Comparison of ENCODE assay signal across 3 mouse cellular contexts in genomic region chr13:98313631-98314030, GRCm38 (mm10).
TF ChIP-seq lines count a peak whose summit lies in the region.

No protein-coding gene starts in this region.

TF ChIP-seq in CH12.LX, 34 proteins besides CTCF, POLR2A, EP300 and RAD21:
- no peak for TF ChIP-seq SMC3 (IDR thresholded peaks at IDR 0.05; ENCODE audit: low read depth, low read length)
- TF ChIP-seq ETS1 (conservative IDR thresholded peaks at IDR 0.05; ENCODE audit: low read depth, low read length), result no peak
- TF ChIP-seq MEF2A (IDR thresholded peaks at IDR 0.05; ENCODE audit: borderline replicate concordance, low read depth, low read length), result no peak
- no peak for TF ChIP-seq RCOR1 (conservative IDR thresholded peaks at IDR 0.05; ENCODE audit: low read depth, low read length)

TF ChIP-seq in MEL, 35 proteins besides CTCF, POLR2A, EP300 and RAD21:
- TF ChIP-seq SMC3 (IDR thresholded peaks at IDR 0.05; ENCODE audit: low read depth, low read length), result no peak
- TF ChIP-seq RCOR1 (IDR thresholded peaks at IDR 0.05; ENCODE audit: low read depth, low read length), result 0 out of 2 replicates have a peak, but pooled peaks have one; percentile 20

TF ChIP-seq in myocyte, 11 proteins besides CTCF, POLR2A, EP300 and RAD21:
- no peak for TF ChIP-seq USF1 (IDR thresholded peaks at IDR 0.05; ENCODE audit: low read depth)
- no peak for TF ChIP-seq MYOG (IDR thresholded peaks at IDR 0.05; ENCODE audit: control insufficient read depth in 1 of 3, insufficient read depth in 1 of 3, insufficient read length in 2 of 3, low read depth in 2 of 3)
- no peak for TF ChIP-seq REST (IDR thresholded peaks at IDR 0.05; ENCODE audit: insufficient read depth, insufficient read length)
- TF ChIP-seq CEBPB (IDR thresholded peaks at IDR 0.05; ENCODE audit: insufficient read depth, poor library complexity, severe bottlenecking), result no peak
- TF ChIP-seq TCF3 (IDR thresholded peaks at IDR 0.05; ENCODE audit: insufficient read length, low read depth), result no peak
- no peak for TF ChIP-seq POLR2AphosphoS2 (IDR thresholded peaks at IDR 0.05; ENCODE audit: insufficient read length, low read depth)
- no peak for TF ChIP-seq MAX (IDR thresholded peaks at IDR 0.05; ENCODE audit: low read depth)
- no peak for TF ChIP-seq MYOD1 (IDR thresholded peaks at IDR 0.05; ENCODE audit: control insufficient read depth in 1 of 3, insufficient read length in 2 of 3, low read depth in 2 of 3)
- TF ChIP-seq SRF (IDR thresholded peaks at IDR 0.05; ENCODE audit: control insufficient read depth, insufficient read length, low read depth), result no peak
- no peak for TF ChIP-seq TCF12 (IDR thresholded peaks at IDR 0.05; ENCODE audit: insufficient read depth, poor library complexity, severe bottlenecking)
- TF ChIP-seq E2F4 (IDR thresholded peaks at IDR 0.05; ENCODE audit: insufficient read depth), result no peak
